Mouse (Mus musculus) heart, embryonic 13.5 days (tissue): Measurements from ENCODE around the gene Stub1. TPM values are rescaled to one million over a fixed set of nuclear protein-coding genes. Genes with fewer than 3 reads are reported as not detected.

Experiments used
- ATAC-seq: fragments of 200-750 bp; cut with Nextera tagmentation; 2 replicates; pipeline ENCODE4 v1.8.0; 2017; ENCODE audit warnings: moderate TSS enrichment; ENCODE audit not compliant: insufficient number of reproducible peaks, low FRiP score, low TSS enrichment; ENCODE audit errors: extremely low read depth
- H3K27ac ChIP-seq: fragments of 300-500 bp; sonication (generic); replicated peaks from 2 replicates; pipeline ENCODE4 v1.5.1; 2015; ENCODE audit warnings: moderate library complexity, mild to moderate bottlenecking, inconsistent platforms
- H3K27me3 ChIP-seq: fragments of 300-500 bp; sonication (generic); replicated peaks from 2 replicates; pipeline ENCODE4 v1.6.1; 2015; ENCODE audit warnings: mild to moderate bottlenecking, inconsistent platforms
- H3K36me3 ChIP-seq: fragments of 300-500 bp; sonication (generic); 2 replicates; pipeline ENCODE4 v1.6.1; 2015; ENCODE audit warnings: mild to moderate bottlenecking, inconsistent platforms
- H3K4me1 ChIP-seq: fragments of 300-500 bp; sonication (generic); 2 replicates; pipeline ENCODE4 v1.6.1; 2015; ENCODE audit warnings: inconsistent platforms
- H3K4me2 ChIP-seq: fragments of 300-500 bp; sonication (generic); 2 replicates; pipeline ENCODE4 v1.6.1; 2015; ENCODE audit warnings: inconsistent platforms, mild to moderate bottlenecking, moderate library complexity
- H3K4me3 ChIP-seq: fragments of 300-500 bp; sonication (generic); 2 replicates; pipeline ENCODE4 v1.5.1; 2015; ENCODE audit warnings: moderate library complexity, mild to moderate bottlenecking, inconsistent platforms
- H3K9ac ChIP-seq: fragments of 300-500 bp; sonication (generic); 2 replicates; pipeline ENCODE4 v1.6.1; 2015; ENCODE audit warnings: inconsistent platforms, mild to moderate bottlenecking, moderate library complexity
- H3K9me3 ChIP-seq: fragments of 300-500 bp; sonication (generic); 2 replicates; pipeline ENCODE4 v1.6.1; 2016; ENCODE audit warnings: inconsistent platforms
- WGBS: fragments of 180-500 bp; shearing (Covaris S2); methylation state at CpG from one replicate; pipeline ENCODE4 v1.1.7; 2015; ENCODE audit warnings: mixed read lengths; 5-methylcytosine and 5-hydroxymethylcytosine counted together
- polyA plus RNA-seq: library from polyadenylated mRNA; unstranded; fragments of >200 nt; fragmentation: Nextera tagmentation; extraction: Ambion mirVana; gene quantifications from 2 replicates; pipeline ENCODE4 v1.2.1, GENCODE M21; 2015

The Stub1 gene
- polyA plus RNA-seq, result 287 and 324 TPM in 2 replicates

- H3K4me3 ChIP-seq, result peak within 1 kb of the TSS; percentile 74
- H3K9ac ChIP-seq, result peak within 1 kb of the TSS; percentile 92
- peak within 1 kb of the TSS; percentile 98 for H3K27ac ChIP-seq
- H3K36me3 ChIP-seq, result peaks cover 50% of the 10 kb centered on the region
- H3K27me3 ChIP-seq, result no peaks in the 10 kb centered on the region
- H3K4me2 ChIP-seq, result peak within 1 kb of the TSS; percentile 99
- peaks cover 82% of the 10 kb centered on the region for H3K4me1 ChIP-seq
- ATAC-seq, result peak; percentile 64
- under 1% methylated on average over 24 of the region's 24 CpGs for WGBS
- H3K9me3 ChIP-seq, result no peaks in the 10 kb centered on the region
Measured at GRCm38 (mm10) chr17:25833291-25833663, at the start of gene Stub1. Gene Stub1, minus strand, starts transcription at chr17:25833404.

- Histone ChIP-seq H3K27ac (no peak overlapping the region; the same call in 1 of the 2 replicates), H3K9ac (no peak overlapping the region), H3K4me1 (peaks cover 13% of the 10 kb centered on the region), H3K27me3 (no peaks in the 10 kb centered on the region), H3K4me3 (no peak overlapping the region), H3K4me2 (no peak overlapping the region), H3K36me3 (peaks cover 62% of the 10 kb centered on the region), H3K9me3 (no peaks in the 10 kb centered on the region)
- 33% methylated on average over 5 of the region's 5 CpGs for whole genome bisulfite sequencing
- no peak for ATAC-seq
Measured at GRCm38 (mm10) chr17:25882306-25882705, 49.1 kb upstream of the Stub1 start.

- H3K9ac ChIP-seq, result no peak overlapping the region
- WGBS, result 46% methylated on average over 4 of the region's 4 CpGs
Measured at GRCm38 (mm10) chr17:25881691-25882090, 48.5 kb upstream of the Stub1 start.

GRCm38 (mm10) chr17:25880913-25881641 is 47.9 kb upstream of the Stub1 start:
- 26% methylated on average over 5 of the region's 5 CpGs for WGBS
- Histone ChIP-seq H3K9me3 (no peaks in the 10 kb centered on the region), H3K4me2 (no peak overlapping the region), H3K9ac (no peak overlapping the region), H3K4me3 (no peak overlapping the region), H3K36me3 (peaks cover 60% of the 10 kb centered on the region), H3K27me3 (no peaks in the 10 kb centered on the region), H3K4me1 (peaks cover 25% of the 10 kb centered on the region), H3K27ac (no peak overlapping the region)
- no peak for ATAC-seq

More at GRCm38 (mm10) chr17:25881691-25882090, 48.5 kb upstream of the Stub1 start:
- Histone ChIP-seq H3K4me2 (no peak overlapping the region), H3K4me1 (peaks cover 19% of the 10 kb centered on the region), H3K9me3 (no peaks in the 10 kb centered on the region), H3K4me3 (no peak overlapping the region), H3K27me3 (no peaks in the 10 kb centered on the region), H3K36me3 (peaks cover 60% of the 10 kb centered on the region), H3K27ac (peak overlapping the region; percentile 22; the same call in 1 of the 2 replicates)
- no peak for ATAC-seq

- no peaks in the 10 kb centered on the region for H3K9me3 ChIP-seq
- peaks cover 29% of the 10 kb centered on the region for H3K4me1 ChIP-seq
- 53% methylated on average over 5 of the region's 5 CpGs for WGBS
- H3K27ac ChIP-seq, result 0 out of 2 replicates have a peak within 1 kb of the TSS, but pooled peaks have one; percentile 22
- no peak within 1 kb of the TSS for H3K4me3 ChIP-seq
- H3K9ac ChIP-seq, result no peak within 1 kb of the TSS
- no peak for ATAC-seq
- no peak within 1 kb of the TSS for H3K4me2 ChIP-seq
- peaks cover 60% of the 10 kb centered on the region for H3K36me3 ChIP-seq
- no peaks in the 10 kb centered on the region for H3K27me3 ChIP-seq
Measured at GRCm38 (mm10) chr17:25880196-25880910, 47.1 kb upstream of the Stub1 start, which contains the start of gene Wfikkn1. Gene Wfikkn1, minus strand, starts transcription at chr17:25880858.

- peaks cover 57% of the 10 kb centered on the region for H3K36me3 ChIP-seq
- WGBS, result 86% methylated on average over 8 of the region's 8 CpGs
Measured at GRCm38 (mm10) chr17:25879750-25880149, 46.5 kb upstream of the Stub1 start.

GRCm38 (mm10) chr17:25879261-25879660 is 46.1 kb upstream of the Stub1 start:
- Histone ChIP-seq H3K9ac (no peak overlapping the region), H3K27me3 (no peaks in the 10 kb centered on the region), H3K4me1 (peaks cover 33% of the 10 kb centered on the region), H3K36me3 (peaks cover 52% of the 10 kb centered on the region), H3K9me3 (no peaks in the 10 kb centered on the region), H3K27ac (no peak overlapping the region), H3K4me3 (no peak overlapping the region), H3K4me2 (no peak overlapping the region)
- WGBS, result 65% methylated on average over 4 of the region's 4 CpGs
- ATAC-seq, result no peak

More at GRCm38 (mm10) chr17:25879750-25880149, 46.5 kb upstream of the Stub1 start:
- Histone ChIP-seq H3K9me3 (no peaks in the 10 kb centered on the region), H3K4me1 (peaks cover 29% of the 10 kb centered on the region), H3K4me3 (no peak overlapping the region), H3K9ac (no peak overlapping the region), H3K4me2 (no peak overlapping the region), H3K27me3 (no peaks in the 10 kb centered on the region), H3K27ac (no peak overlapping the region)
- ATAC-seq, result no peak

- ATAC-seq, result no peak
- H3K4me1 ChIP-seq, result peaks cover 39% of the 10 kb centered on the region
Measured at GRCm38 (mm10) chr17:25878611-25879180, 45.5 kb upstream of the Stub1 start.

GRCm38 (mm10) chr17:25877741-25878610 is 44.8 kb upstream of the Stub1 start:
- WGBS, result 89% methylated on average over 32 of the region's 32 CpGs
- Histone ChIP-seq H3K4me3 (no peak overlapping the region), H3K27ac (no peak overlapping the region), H3K4me1 (peaks cover 39% of the 10 kb centered on the region), H3K4me2 (no peak overlapping the region), H3K9me3 (no peaks in the 10 kb centered on the region), H3K9ac (no peak overlapping the region), H3K36me3 (peaks cover 39% of the 10 kb centered on the region), H3K27me3 (no peaks in the 10 kb centered on the region)
- ATAC-seq, result no peak

More at GRCm38 (mm10) chr17:25878611-25879180, 45.5 kb upstream of the Stub1 start:
- no peaks in the 10 kb centered on the region for H3K9me3 ChIP-seq
- H3K4me3 ChIP-seq, result no peak overlapping the region
- no peak overlapping the region for H3K9ac ChIP-seq
- H3K27me3 ChIP-seq, result no peaks in the 10 kb centered on the region
- peaks cover 46% of the 10 kb centered on the region for H3K36me3 ChIP-seq
- H3K4me2 ChIP-seq, result no peak overlapping the region
- WGBS, result 91% methylated on average over 19 of the region's 19 CpGs
- H3K27ac ChIP-seq, result no peak overlapping the region

GRCm38 (mm10) chr17:25877025-25877424 is 43.8 kb upstream of the Stub1 start:
- no peak overlapping the region for H3K4me3 ChIP-seq
- H3K4me2 ChIP-seq, result peak overlapping the region; percentile 95; the same call in 1 of the 2 replicates
- no peak for ATAC-seq
- H3K9ac ChIP-seq, result no peak overlapping the region
- WGBS, result 80% methylated on average over 3 of the region's 3 CpGs
- no peaks in the 10 kb centered on the region for H3K9me3 ChIP-seq
- peaks cover 39% of the 10 kb centered on the region for H3K4me1 ChIP-seq
- no peaks in the 10 kb centered on the region for H3K27me3 ChIP-seq
- H3K36me3 ChIP-seq, result peaks cover 30% of the 10 kb centered on the region
- no peak overlapping the region for H3K27ac ChIP-seq
